Mouse (Mus musculus) stomach, embryonic 16.5 days (tissue): ENCODE measurements around the gene Ubqln4. TPM values are rescaled to one million over a fixed set of nuclear protein-coding genes. Genes with fewer than 3 reads are reported as not detected.

Experiments
- ATAC-seq: fragments of 200-750 bp; cut with Nextera tagmentation; 2 replicates; pipeline ENCODE4 v1.8.0; 2017; ENCODE audit warnings: moderate number of reproducible peaks, moderate TSS enrichment; ENCODE audit not compliant: insufficient read depth, low FRiP score
- H3K27ac ChIP-seq: fragments of 300-500 bp; sonication (generic); 2 replicates; pipeline ENCODE4 v1.5.1; 2014; ENCODE audit warnings: low read length
- H3K27me3 ChIP-seq: fragments of 300-500 bp; sonication (generic); 2 replicates; pipeline ENCODE4 v1.6.1; 2014; ENCODE audit warnings: low read length, control low read depth, mixed read lengths; ENCODE audit not compliant: control insufficient read depth, insufficient read depth
- H3K36me3 ChIP-seq: fragments of 300-500 bp; sonication (generic); 2 replicates; pipeline ENCODE4 v1.6.1; 2014; ENCODE audit warnings: low read length; ENCODE audit not compliant: control insufficient read depth, insufficient read depth
- H3K4me1 ChIP-seq: fragments of 300-500 bp; sonication (generic); 2 replicates; pipeline ENCODE4 v1.6.1; 2014; ENCODE audit warnings: low read length, control low read depth, mixed read lengths; ENCODE audit not compliant: control insufficient read depth, insufficient read depth
- H3K4me2 ChIP-seq: fragments of 300-500 bp; sonication (generic); 2 replicates; pipeline ENCODE4 v1.6.1; 2014; ENCODE audit warnings: low read depth, low read length, mixed read lengths
- H3K4me3 ChIP-seq: fragments of 300-500 bp; sonication (generic); replicated peaks from 2 replicates; pipeline ENCODE4 v1.5.1; 2014; ENCODE audit warnings: mild to moderate bottlenecking, low read length
- H3K9ac ChIP-seq: fragments of 300-500 bp; sonication (generic); 2 replicates; pipeline ENCODE4 v1.6.1; 2014; ENCODE audit warnings: low read length
- H3K9me3 ChIP-seq: fragments of 300-500 bp; sonication (generic); replicated peaks from 2 replicates; pipeline ENCODE4 v1.6.1; 2016; ENCODE audit warnings: low read length, control low read depth; ENCODE audit not compliant: control insufficient read depth
- whole genome bisulfite sequencing: fragments of 180-500 bp; shearing (Covaris S2); extraction: QIAGEN DNeasy Blood & Tissue Kit; methylation state at CpG from one replicate; pipeline ENCODE4 v1.1.7; 2014; 5-methylcytosine and 5-hydroxymethylcytosine counted together
- polyA plus RNA-seq: library from polyadenylated mRNA; unstranded; fragments of >200 nt; fragmentation: Nextera tagmentation; extraction: Ambion mirVana; gene quantifications from 2 replicates; pipeline ENCODE4 v1.2.1, GENCODE M21; 2015

The Ubqln4 gene
- polyA plus RNA-seq, 1 experiment from 2014 or later, result 33.3 TPM

DNA sequence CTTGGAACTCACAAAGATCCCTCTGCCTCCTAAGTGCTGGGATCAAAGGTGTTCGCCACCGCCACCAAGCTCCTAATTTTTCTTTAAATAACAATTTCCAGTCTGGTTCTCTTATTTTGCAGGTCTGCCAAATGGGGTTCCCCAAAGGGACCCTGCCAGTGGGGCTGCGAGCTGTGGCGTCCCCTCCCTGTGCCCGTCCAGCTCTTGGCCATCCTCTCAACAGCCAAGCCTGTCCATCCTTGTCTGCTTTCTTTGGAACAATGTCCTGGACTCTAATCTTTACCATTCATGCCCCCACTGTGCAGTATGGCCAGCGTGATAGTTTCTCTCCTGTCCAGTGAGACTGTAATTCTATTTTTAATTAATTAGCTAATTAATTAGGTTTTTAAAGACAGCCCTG is 32.4 kb upstream of the Ubqln4 start:
- Histone ChIP-seq H3K9me3 (no peaks in the 10 kb centered on the region), H3K4me2 (no peak overlapping the region), H3K9ac (no peak overlapping the region), H3K4me1 (peaks cover 7% of the 10 kb centered on the region; the same call in 1 of the 2 replicates), H3K27me3 (no peaks in the 10 kb centered on the region), H3K4me3 (no peak overlapping the region), H3K36me3 (peaks cover 6% of the 10 kb centered on the region; the same call in 1 of the 2 replicates), H3K27ac (no peak overlapping the region)
- WGBS, result 90% methylated on average over 6 of the region's 6 CpGs
- ATAC-seq, result no peak

- no peak for ATAC-seq
- no peak overlapping the region for H3K27ac ChIP-seq
- peaks cover 6% of the 10 kb centered on the region; the same call in 1 of the 2 replicates for H3K36me3 ChIP-seq
- H3K4me3 ChIP-seq, result no peak overlapping the region
- no peaks in the 10 kb centered on the region for H3K9me3 ChIP-seq
- H3K27me3 ChIP-seq, result no peaks in the 10 kb centered on the region
- H3K4me1 ChIP-seq, result peaks cover 10% of the 10 kb centered on the region; the same call in 1 of the 2 replicates
- WGBS, result 31% methylated on average over 9 of the region's 9 CpGs
- no peak overlapping the region for H3K4me2 ChIP-seq
- H3K9ac ChIP-seq, result peak overlapping the region; percentile 26; the same call in 1 of the 2 replicates
These were observed 31.7 kb upstream of the Ubqln4 start for GRCm38 (mm10) chr3:88521803-88522331.

DNA sequence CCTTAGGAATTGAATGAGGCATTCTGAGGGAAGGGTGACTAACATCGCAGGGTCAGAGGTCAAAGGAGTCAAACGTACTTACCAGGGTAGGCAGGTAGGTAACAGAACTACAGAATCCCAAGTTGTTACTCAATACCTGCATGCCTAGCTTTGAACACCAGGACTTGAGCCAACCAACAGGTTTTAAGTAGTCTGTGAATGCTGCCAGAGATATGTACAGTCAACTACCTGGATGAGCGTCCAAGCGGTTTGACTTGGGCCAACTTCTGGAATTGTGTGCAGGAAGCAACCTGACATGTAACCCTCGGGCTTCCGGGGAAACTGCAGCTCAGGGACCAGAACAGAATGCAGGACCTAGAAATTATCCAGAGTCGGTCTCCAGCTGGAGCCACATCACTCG is 30.5 kb upstream of the Ubqln4 start:
- Histone ChIP-seq H3K9ac (no peak overlapping the region), H3K4me2 (no peak overlapping the region), H3K4me1 (peaks cover 18% of the 10 kb centered on the region), H3K27ac (no peak overlapping the region), H3K36me3 (peaks cover 6% of the 10 kb centered on the region; the same call in 1 of the 2 replicates), H3K4me3 (no peak overlapping the region), H3K9me3 (no peaks in the 10 kb centered on the region), H3K27me3 (no peaks in the 10 kb centered on the region)
- WGBS, result 83% methylated on average over 8 of the region's 8 CpGs
- no peak for ATAC-seq

DNA sequence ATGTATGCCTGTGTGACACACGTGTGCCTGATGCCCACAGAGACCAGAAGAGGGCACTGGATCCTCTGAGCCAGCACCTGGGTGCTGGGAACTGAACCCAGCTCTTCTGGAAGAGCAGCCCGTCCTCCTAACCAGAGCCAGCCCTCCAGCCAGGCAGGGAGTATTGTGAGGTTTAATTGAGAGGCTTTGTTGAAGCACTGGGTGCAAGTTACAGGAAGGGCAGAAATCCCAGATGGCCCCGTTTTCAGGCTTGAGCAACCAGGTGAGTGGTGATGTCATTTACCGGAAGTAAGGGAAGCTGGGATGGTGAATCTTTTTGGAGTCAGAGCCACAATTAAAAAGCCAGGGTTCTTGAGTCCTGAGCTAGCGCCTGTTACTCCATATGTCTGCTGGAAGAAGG is 28.5 kb upstream of the Ubqln4 start:
- ATAC-seq, result no peak
- Histone ChIP-seq H3K4me1 (peaks cover 31% of the 10 kb centered on the region), H3K9me3 (no peaks in the 10 kb centered on the region), H3K4me2 (no peak overlapping the region), H3K27ac (no peak overlapping the region), H3K36me3 (peaks cover 6% of the 10 kb centered on the region; the same call in 1 of the 2 replicates), H3K9ac (0 out of 2 replicates have a peak overlapping the region, but pooled peaks have one; percentile 7), H3K27me3 (no peaks in the 10 kb centered on the region), H3K4me3 (no peak overlapping the region)
- WGBS, result 85% methylated on average over 5 of the region's 5 CpGs

- WGBS, result 30% methylated on average over 17 of the region's 17 CpGs
These were observed 27.1 kb upstream of the Ubqln4 start for GRCm38 (mm10) chr3:88526157-88527131.

GRCm38 (mm10) chr3:88527565-88527964 is 26.0 kb upstream of the Ubqln4 start:
- Histone ChIP-seq H3K9me3 (no peaks in the 10 kb centered on the region), H3K4me1 (peaks cover 37% of the 10 kb centered on the region), H3K27me3 (no peaks in the 10 kb centered on the region), H3K36me3 (peaks cover 6% of the 10 kb centered on the region; the same call in 1 of the 2 replicates), H3K4me2 (0 out of 2 replicates have a peak overlapping the region, but pooled peaks have one; percentile 9), H3K4me3 (no peak overlapping the region), H3K9ac (peak overlapping the region; percentile 61), H3K27ac (peak overlapping the region; percentile 37)
- WGBS, result 49% methylated on average over 8 of the region's 8 CpGs
- no peak for ATAC-seq

More at GRCm38 (mm10) chr3:88526157-88527131, 27.1 kb upstream of the Ubqln4 start:
- Histone ChIP-seq H3K9me3 (no peaks in the 10 kb centered on the region), H3K27ac (no peak overlapping the region), H3K4me3 (no peak overlapping the region), H3K4me2 (peak overlapping the region; percentile 10; the same call in 1 of the 2 replicates), H3K36me3 (peaks cover 6% of the 10 kb centered on the region; the same call in 1 of the 2 replicates), H3K4me1 (peaks cover 37% of the 10 kb centered on the region), H3K27me3 (no peaks in the 10 kb centered on the region), H3K9ac (no peak overlapping the region)
- ATAC-seq, result peak; percentile 84

GRCm38 (mm10) chr3:88528646-88529045 is 24.9 kb upstream of the Ubqln4 start:
- H3K27ac ChIP-seq, result no peak overlapping the region
- no peak for ATAC-seq
- H3K27me3 ChIP-seq, result no peaks in the 10 kb centered on the region
- 71% methylated on average over 11 of the region's 11 CpGs for WGBS
- no peaks in the 10 kb centered on the region for H3K9me3 ChIP-seq
- no peak overlapping the region for H3K4me3 ChIP-seq
- peaks cover 39% of the 10 kb centered on the region for H3K4me1 ChIP-seq
- H3K9ac ChIP-seq, result 0 out of 2 replicates have a peak overlapping the region, but pooled peaks have one; percentile 97
- H3K36me3 ChIP-seq, result peaks cover 6% of the 10 kb centered on the region; the same call in 1 of the 2 replicates
- no peak overlapping the region for H3K4me2 ChIP-seq

DNA sequence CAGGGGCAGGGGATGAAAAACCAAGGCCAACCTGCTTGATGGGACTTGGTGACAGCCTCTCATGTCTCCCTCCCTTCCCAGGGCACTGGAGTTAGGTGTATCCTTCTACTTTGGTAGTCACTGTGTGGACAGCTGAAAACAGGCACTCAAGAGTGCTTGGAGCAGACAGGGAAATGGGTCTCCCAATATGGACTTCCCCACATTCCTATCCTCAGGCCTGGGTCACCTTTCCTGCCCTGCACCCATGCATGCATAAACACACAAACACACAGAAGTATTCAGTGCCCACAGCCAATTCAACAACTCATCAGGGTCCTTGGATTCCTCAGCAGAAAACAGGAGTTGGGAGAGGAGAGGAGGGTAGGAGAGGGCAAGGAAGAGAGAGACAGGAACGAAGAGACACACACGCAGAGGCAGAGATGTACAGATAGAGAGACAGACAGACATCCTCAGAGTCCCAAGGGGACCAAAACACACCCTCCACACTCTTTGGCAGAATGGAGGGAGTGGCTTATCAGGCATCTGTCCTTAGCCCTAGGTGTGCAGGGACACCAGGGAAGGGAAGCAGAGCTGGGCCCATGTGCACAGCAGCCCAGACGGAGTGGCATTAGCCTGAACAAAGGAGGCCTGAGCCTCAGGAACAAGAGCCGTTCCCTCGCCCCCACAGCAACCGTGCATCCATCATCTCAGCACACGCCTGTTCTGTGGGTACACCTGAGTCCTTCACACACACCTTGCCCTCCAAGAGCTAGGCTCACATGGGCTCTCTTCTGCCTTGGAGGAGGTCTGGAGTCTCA is 24.2 kb upstream of the Ubqln4 start:
- Histone ChIP-seq H3K27ac (no peak overlapping the region; the same call in 1 of the 2 replicates), H3K27me3 (no peaks in the 10 kb centered on the region), H3K4me3 (peak overlapping the region; percentile 67; the same call in 1 of the 2 replicates), H3K36me3 (peaks cover 6% of the 10 kb centered on the region; the same call in 1 of the 2 replicates), H3K9ac (peak overlapping the region; percentile 97), H3K4me1 (peaks cover 47% of the 10 kb centered on the region), H3K4me2 (peak overlapping the region; percentile 79), H3K9me3 (no peaks in the 10 kb centered on the region)
- ATAC-seq, result no peak
- 35% methylated on average over 7 of the region's 7 CpGs for WGBS
